8 mouse cellular contexts compared by ENCODE assay signal in genomic region chr11:115153699-115154292, GRCm38 (mm10). TPM values are rescaled to one million over a fixed set of nuclear protein-coding genes. Genes with fewer than 3 reads are reported as not detected.
A peak's percentile ranks its signal among the peaks of the same experiment; 100 is the strongest.
DNase-seq lines count a peak whose midpoint lies in the region; ATAC-seq and TF ChIP-seq lines count a peak whose summit lies in the region.

No protein-coding gene starts in this region.

- ATAC-seq in limb, embryonic 13.5 days (ENCODE audit: low FRiP score, low read depth) = peak; percentile 68
- peak; percentile 63 for ATAC-seq in midbrain, embryonic 13.5 days

- peak in 1 of 2 experiments; percentile 60 for DNase-seq in layer of hippocampus, adult 2 months (ENCODE audit: low spot score in 2 of 2)
- no peak for DNase-seq in layer of hippocampus, postnatal 14 days (ENCODE audit: low spot score in 2 of 2)
- peak; percentile 83 for DNase-seq in cerebellum, adult 9-11 months
- DNase-seq in gastrocnemius, adult 18-20 months (ENCODE audit: low spot score) = peak; percentile 61
- peak; percentile 97 for DNase-seq in induced T-regulatory cell, adult 2 months (ENCODE audit: low read depth)
- peak; percentile 67 to 89 for DNase-seq in spleen, postnatal 10 days (ENCODE audit: low spot score in 2 of 2)

- peak overlapping the region; percentile 59 for H3K4me2 ChIP-seq in limb, embryonic 13.5 days (replicated peaks)
- H3K4me2 ChIP-seq in midbrain, embryonic 13.5 days (replicated peaks) = peak overlapping the region; percentile 42

- peak overlapping the region; percentile 17; the same call in 1 of the 2 replicates for H3K4me3 ChIP-seq in layer of hippocampus, adult 2 months
- H3K4me3 ChIP-seq in limb, embryonic 13.5 days = peak overlapping the region; percentile 36
- peak overlapping the region; percentile 23 for H3K4me3 ChIP-seq in midbrain, embryonic 13.5 days (replicated peaks)

- 1% methylated on average over 33 of the region's 35 CpGs for WGBS in limb, embryonic 13.5 days
- under 1% methylated on average over 34 of the region's 35 CpGs for WGBS in midbrain, embryonic 13.5 days

- peaks cover 42% of the 10 kb centered on the region for H3K4me1 ChIP-seq in limb, embryonic 13.5 days
- H3K4me1 ChIP-seq in midbrain, embryonic 13.5 days (replicated peaks) = peaks cover 35% of the 10 kb centered on the region

- peaks cover 53% of the 10 kb centered on the region for H3K27me3 ChIP-seq in limb, embryonic 13.5 days
- H3K27me3 ChIP-seq in midbrain, embryonic 13.5 days = peaks cover 51% of the 10 kb centered on the region

- peak overlapping the region; percentile 35; the same call in 1 of the 2 replicates for H3K9ac ChIP-seq in limb, embryonic 13.5 days
- no peak overlapping the region for H3K9ac ChIP-seq in midbrain, embryonic 13.5 days (replicated peaks)

- no peaks in the 10 kb centered on the region for H3K36me3 ChIP-seq in limb, embryonic 13.5 days
- no peaks in the 10 kb centered on the region for H3K36me3 ChIP-seq in midbrain, embryonic 13.5 days

- H3K27ac ChIP-seq in layer of hippocampus, adult 2 months = no peak overlapping the region
- H3K27ac ChIP-seq in limb, embryonic 13.5 days = no peak overlapping the region
- no peak overlapping the region for H3K27ac ChIP-seq in midbrain, embryonic 13.5 days

- no peaks in the 10 kb centered on the region; the same call in 1 of the 2 replicates for H3K9me3 ChIP-seq in limb, embryonic 13.5 days
- H3K9me3 ChIP-seq in midbrain, embryonic 13.5 days = no peaks in the 10 kb centered on the region

- TF ChIP-seq CTCF in layer of hippocampus, adult 2 months (conservative IDR thresholded peaks at IDR 0.05) = peak; percentile 84

RNA-seq across cellular contexts. Expression of gene Slc9a3r1, which starts 9.3 kb away (rescaled TPM):
- total RNA-seq in layer of hippocampus, adult 2 months (2021) = 10 to 100 TPM; 67.3 to 74.6 TPM
- total RNA-seq in layer of hippocampus, postnatal 14 days (2021) = 10 to 100 TPM; 79.3 to 82.2 TPM
- total RNA-seq in gastrocnemius, adult 18-20 months (2021) = 1 to 10 TPM; 1.6 to 1.9 TPM
- polyA plus RNA-seq in limb, embryonic 13.5 days (2015; fragmentation: Nextera tagmentation; extraction: Ambion mirVana) = 20.6 and 23.4 TPM in 2 replicates
- 30.4 and 34.3 TPM in 2 replicates for polyA plus RNA-seq in midbrain, embryonic 13.5 days (2015; fragmentation: Nextera tagmentation; extraction: Ambion mirVana)

RNA-seq across cellular contexts. Expression of gene Cd300lf, which starts 20.0 kb away (rescaled TPM):
- under 1 TPM; 0.38 to 0.49 TPM for total RNA-seq in layer of hippocampus, adult 2 months (2021)
- under 1 TPM; 0.35 to 0.76 TPM for total RNA-seq in layer of hippocampus, postnatal 14 days (2021)
- total RNA-seq in gastrocnemius, adult 18-20 months (2021) = not detected
- polyA plus RNA-seq in limb, embryonic 13.5 days (2015; fragmentation: Nextera tagmentation; extraction: Ambion mirVana) = 0.09 TPM in 1 of 2 replicates, not detected in the other
- polyA plus RNA-seq in midbrain, embryonic 13.5 days (2015; fragmentation: Nextera tagmentation; extraction: Ambion mirVana) = 0.28 TPM in 1 of 2 replicates, not detected in the other

RNA-seq across cellular contexts. Expression of gene Tmem104, which starts 33.5 kb away (rescaled TPM):
- total RNA-seq in layer of hippocampus, adult 2 months (2021) = 10 to 100 TPM; 18.1 to 20.1 TPM
- total RNA-seq in layer of hippocampus, postnatal 14 days (2021) = 10 to 100 TPM; 15.0 to 21.2 TPM
- 1 to 10 TPM; 7.5 to 7.9 TPM for total RNA-seq in gastrocnemius, adult 18-20 months (2021)
- polyA plus RNA-seq in limb, embryonic 13.5 days (2015; fragmentation: Nextera tagmentation; extraction: Ambion mirVana) = 10.9 and 11.4 TPM in 2 replicates
- 10.3 and 10.7 TPM in 2 replicates for polyA plus RNA-seq in midbrain, embryonic 13.5 days (2015; fragmentation: Nextera tagmentation; extraction: Ambion mirVana)

RNA-seq across cellular contexts. Expression of gene Nat9, which starts 33.9 kb away (rescaled TPM):
- 10 to 100 TPM; 20.5 to 20.6 TPM for total RNA-seq in layer of hippocampus, adult 2 months (2021)
- total RNA-seq in layer of hippocampus, postnatal 14 days (2021) = 10 to 100 TPM; 19.3 to 19.9 TPM
- total RNA-seq in gastrocnemius, adult 18-20 months (2021) = 10 to 100 TPM; 12.6 to 20.2 TPM
- polyA plus RNA-seq in limb, embryonic 13.5 days (2015; fragmentation: Nextera tagmentation; extraction: Ambion mirVana) = 25.7 and 26.2 TPM in 2 replicates
- 20.9 and 23.7 TPM in 2 replicates for polyA plus RNA-seq in midbrain, embryonic 13.5 days (2015; fragmentation: Nextera tagmentation; extraction: Ambion mirVana)

Comparison
In these comparisons a context has a peak if more than half of its experiments do, and no peak if none do; other contexts are left out.
1. DNase-seq: peak in cerebellum, adult 9-11 months (single experiment), gastrocnemius, adult 18-20 months (single experiment), induced T-regulatory cell, adult 2 months (single experiment) and spleen, postnatal 10 days (2 of 2); none in layer of hippocampus, postnatal 14 days (0 of 2).
2. RNA of gene Slc9a3r1, which starts 9.3 kb away (total RNA-seq): 79.3 to 82.2 TPM in layer of hippocampus, postnatal 14 days and 67.3 to 74.6 TPM in layer of hippocampus, adult 2 months; 1.6 to 1.9 TPM in gastrocnemius, adult 18-20 months; every median in the first group is over 10 times any median in the second.
3. Peak in every context shown above with its lines, with median percentiles within 50 percentile points of each other: H3K4me3 ChIP-seq.